Mouse (Mus musculus): ENCODE measurements around the gene Hoxc5.

Hoxc5 gene

GRCm38 (mm10) chr15:102967312-102967510, at the start of gene Hoxc5:
Gene Hoxc5, plus strand, starts transcription at chr15:102967443.
- no peak for DNase-seq (ENCODE audit: low spot score)

DNA sequence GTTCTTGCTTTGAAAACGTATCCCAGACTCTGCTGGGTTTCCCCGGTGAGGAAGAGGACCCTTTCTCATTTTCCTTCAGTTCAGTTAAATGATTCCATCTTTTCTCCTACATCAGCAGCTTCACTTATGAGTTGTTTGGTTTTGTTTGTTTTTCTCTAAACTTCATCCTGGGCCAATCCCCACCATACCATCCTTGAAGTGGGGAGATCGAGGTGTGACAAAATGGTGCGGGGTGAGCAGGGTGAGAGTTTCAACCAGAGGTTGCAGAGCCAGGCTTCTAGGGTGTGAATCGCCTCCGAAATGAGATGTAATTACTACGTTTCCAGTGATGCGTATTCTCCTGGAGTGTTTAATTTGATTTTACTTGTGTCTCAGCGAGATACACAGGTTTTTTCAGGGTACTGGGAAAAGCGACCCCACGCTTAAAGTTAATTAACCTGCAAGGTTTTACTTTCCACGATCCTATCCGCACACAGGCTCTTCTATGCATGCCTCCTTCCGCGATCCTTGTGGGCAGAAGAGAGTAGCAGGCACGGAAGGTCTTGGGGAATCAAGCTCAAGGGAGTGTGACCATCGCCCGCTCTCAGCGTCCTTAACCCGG, 49.2 kb upstream of the Hoxc5 start:
- DNase-seq (ENCODE audit: low spot score), result no peak

GRCm38 (mm10) chr15:102918611-102919265, 48.5 kb upstream of the Hoxc5 start:
- DNase-seq (ENCODE audit: low spot score), result no peak

DNA sequence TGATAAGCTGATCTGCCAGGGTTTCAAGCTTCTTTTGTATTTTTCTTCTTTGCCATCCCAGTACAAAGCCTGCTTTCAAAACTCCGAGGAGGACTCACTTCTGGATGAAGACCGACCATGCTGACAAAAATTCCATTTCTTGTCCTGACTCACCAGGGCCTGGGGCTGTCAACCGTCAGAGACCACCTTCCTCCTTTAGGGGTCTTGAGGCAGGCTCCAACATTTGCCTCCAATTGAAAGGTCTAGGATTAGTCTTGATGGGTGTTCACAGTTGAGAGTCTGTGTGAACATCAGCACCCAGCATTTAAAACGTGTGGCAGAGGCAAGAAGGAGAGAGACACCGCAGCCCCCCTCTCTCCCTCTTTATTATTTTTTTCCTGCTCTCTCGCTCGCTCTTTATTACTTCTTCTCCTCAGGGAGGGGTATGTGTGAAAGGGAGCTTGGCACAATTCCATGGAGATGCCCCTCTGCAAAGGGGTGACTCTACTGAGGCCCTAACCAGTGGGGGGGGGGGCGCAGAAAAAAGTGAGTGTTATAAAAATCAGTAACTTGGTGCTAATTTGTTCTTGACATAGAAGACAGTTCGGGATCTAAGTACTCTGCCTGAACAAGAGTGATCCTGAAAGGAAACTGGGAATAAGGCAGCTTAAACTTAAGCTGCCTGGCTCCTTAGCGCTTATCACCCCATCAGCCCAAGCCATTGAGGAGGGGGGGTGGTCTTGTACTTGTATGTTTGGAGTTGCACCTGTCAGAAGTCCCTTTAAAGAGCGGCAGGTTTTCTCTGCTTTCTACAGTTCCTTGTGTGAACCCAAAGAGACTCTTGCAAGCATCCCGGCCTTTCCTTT, 47.7 kb upstream of the Hoxc5 start:
- DNase-seq (ENCODE audit: low spot score), result no peak

- no peak for DNase-seq (ENCODE audit: low spot score)
Measured at GRCm38 (mm10) chr15:102920619-102921018, 46.6 kb upstream of the Hoxc5 start.

DNA sequence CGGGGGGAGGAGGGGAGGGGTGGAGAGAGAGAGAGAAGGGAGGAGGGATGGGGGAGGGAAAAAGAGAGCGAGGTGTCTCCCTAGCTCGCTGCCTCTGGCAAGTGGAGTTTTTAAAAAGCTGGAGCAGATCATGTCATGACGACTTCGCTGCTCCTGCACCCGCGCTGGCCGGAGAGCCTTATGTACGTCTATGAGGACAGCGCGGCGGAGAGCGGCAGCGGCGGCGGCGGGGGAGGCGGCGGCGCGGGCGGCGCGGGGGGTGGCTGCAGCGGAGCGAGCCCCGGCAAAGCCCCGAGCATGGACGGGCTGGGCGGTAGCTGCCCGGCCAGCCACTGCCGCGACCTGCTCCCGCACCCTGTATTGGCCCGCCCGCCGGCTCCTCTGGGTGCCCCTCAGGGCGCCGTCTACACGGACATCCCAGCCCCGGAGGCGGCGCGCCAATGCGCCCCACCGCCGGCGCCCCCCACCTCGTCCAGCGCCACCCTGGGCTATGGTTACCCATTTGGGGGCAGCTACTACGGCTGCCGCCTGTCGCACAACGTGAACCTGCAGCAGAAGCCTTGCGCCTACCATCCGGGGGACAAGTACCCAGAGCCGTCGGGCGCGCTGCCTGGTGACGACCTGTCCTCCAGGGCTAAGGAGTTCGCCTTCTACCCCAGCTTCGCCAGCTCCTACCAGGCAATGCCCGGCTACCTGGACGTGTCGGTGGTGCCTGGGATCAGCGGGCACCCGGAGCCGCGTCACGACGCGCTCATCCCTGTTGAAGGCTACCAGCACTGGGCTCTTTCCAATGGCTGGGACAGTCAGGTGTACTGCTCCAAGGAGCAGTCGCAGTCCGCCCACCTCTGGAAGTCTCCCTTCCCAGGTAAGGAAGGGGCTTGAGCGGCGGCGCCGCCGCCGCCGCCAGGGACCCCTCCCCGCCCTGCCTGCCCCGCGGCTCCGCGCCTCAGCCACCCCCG, 45.9 kb upstream of the Hoxc5 start, which contains the start of gene Hoxc13:
Gene Hoxc13, plus strand, starts transcription at position 51 of the 959 bp plus-strand sequence.
- DNase-seq (ENCODE audit: low spot score), result no peak

DNA sequence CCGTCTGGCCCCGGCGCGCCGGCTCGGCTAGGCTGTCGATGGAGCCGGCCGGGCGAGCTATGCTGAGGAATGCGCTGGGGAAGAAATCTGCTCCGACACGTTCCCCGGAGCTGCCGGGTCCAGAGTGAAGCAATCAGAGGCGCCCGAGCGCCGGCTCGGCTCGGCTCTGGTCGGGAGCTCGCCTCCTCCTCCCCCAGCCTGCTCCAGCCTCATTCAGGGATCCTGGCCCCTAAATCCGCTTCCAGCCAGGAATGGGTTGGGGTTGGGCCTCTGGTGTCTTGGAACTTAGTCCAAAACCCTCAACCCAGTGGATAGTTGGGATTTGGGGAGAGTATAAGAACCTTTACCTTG, 45.3 kb upstream of the Hoxc5 start:
- no peak for DNase-seq (ENCODE audit: low spot score)

DNA sequence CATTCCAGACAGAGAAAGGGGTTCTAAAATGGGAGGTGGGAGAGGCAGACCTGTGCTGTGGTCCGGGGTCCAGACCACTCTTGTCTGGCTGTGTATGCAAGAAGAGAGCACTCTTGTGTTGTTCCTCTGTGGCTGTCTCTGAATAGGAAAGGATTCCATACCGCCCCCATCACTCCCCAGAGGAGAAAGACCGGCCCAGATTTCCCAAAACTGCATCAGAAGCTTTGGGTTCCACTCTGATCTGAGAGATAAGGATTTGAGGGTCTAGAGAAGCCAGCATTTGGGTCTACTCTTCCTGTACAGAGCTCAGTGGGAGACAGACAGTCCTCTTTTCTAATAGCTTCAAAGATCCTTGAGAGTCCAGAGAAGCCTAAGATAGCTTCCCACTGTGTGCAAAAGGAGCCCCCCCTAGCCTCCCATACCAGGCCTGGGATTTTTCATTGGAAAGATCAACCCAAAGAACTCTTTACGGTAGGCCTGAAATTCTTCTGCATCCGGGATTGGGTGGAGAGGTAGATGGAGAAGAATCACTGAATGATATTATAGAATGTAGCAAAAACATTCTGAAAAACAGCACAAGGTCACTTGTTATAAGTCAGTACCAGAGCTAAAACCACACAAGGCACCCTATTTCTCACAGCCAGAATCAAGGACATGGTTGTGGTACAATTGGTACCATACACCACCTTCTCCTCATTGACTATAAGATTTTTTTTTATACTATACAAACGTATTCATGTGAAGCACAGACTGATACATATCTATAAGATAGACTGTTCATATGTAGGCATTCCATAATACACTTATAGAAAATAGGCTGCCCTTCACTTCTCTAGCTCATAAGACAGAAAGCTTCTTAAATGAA, 44.4 kb upstream of the Hoxc5 start:
- no peak for DNase-seq (ENCODE audit: low spot score)

GRCm38 (mm10) chr15:102927032-102927645, 40.1 kb upstream of the Hoxc5 start:
- no peak for DNase-seq (ENCODE audit: low spot score)

DNA sequence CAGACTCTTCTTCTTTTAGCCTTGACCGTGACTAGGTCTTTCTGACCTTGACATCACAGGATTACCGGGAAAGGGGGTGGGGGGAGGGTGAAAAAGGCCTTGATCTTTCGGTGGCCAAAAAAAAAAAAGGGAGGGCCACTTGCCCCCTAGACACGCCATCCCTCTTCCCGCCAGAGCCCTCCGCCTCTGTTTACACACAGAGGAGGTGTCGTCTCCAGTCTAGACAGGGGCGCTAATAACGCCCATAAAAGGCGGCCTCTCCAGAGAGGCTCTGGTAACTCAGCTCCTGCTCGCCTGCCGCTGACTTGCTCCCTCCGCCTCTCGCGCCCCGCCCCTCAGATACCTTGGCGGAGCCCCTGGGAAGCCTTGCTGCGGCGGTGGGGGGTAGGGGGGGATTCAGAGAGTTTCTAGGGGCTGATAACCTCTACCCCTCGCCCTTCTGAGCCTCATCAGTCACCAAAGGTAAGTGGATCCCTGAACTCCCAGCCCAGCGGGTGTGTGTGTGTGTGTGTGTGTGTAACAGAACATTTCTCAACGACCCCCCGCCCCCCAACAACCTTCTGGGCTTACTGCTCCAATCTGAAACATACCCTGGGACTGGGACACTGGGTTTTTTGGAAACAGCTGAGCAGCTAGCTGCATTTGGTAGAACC, 35.4 kb upstream of the Hoxc5 start:
- no peak for DNase-seq (ENCODE audit: low spot score)

DNA sequence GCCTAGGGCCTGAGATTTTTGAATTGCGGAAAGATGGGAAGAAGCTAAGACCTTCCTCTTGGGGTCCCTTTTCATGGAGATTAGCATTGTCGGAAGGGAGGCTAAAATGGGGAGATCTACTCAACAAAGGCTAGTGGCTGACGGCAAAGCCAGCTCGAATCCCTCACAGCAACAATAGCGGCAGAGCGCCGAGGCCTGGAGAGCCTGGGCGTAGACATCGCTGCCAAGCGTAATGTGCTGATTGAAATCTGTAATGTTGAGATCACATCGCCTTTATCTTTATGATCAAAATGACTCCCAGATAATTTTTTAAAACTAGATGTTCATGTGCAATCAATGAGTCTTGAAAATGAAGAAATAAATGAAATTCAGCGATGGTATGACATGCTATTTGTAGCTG, 32.8 kb upstream of the Hoxc5 start:
- DNase-seq (ENCODE audit: low spot score), result no peak

- no peak for DNase-seq (ENCODE audit: low spot score)
Measured at GRCm38 (mm10) chr15:102934897-102935296, 32.3 kb upstream of the Hoxc5 start.

GRCm38 (mm10) chr15:102936279-102936972, 30.8 kb upstream of the Hoxc5 start, which contains the start of gene Hoxc12:
Gene Hoxc12, plus strand, starts transcription at chr15:102936757.
- no peak for DNase-seq (ENCODE audit: low spot score)

DNA sequence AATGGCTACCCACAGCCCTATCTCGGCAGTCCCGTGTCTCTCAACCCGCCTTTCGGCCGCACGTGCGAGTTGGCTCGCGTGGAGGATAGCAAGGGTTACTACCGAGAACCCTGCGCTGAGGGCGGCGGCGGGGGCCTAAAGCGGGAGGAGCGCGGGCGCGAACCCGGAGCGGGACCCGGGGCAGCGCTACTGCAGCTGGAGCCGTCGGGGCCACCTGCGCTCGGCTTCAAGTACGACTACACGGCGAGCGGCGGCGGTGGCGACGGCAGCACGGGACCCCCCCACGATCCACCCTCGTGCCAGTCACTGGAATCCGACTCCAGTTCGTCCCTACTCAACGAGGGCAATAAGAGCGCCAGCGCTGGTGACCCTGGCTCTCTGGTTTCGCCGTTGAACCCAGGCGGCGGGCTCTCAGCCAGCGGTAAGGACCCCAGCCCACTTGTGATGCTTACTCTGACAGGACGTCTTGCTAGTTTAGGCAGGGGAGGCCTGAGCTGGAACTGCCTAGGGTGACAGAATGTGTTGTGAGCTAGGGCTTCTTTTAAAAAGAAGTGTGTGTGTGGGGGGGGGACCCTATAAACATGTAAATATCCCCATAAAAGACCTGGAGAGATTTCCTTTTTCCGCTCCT, 30.1 kb upstream of the Hoxc5 start:
- no peak for DNase-seq (ENCODE audit: low spot score)

GRCm38 (mm10) chr15:102939256-102940155, 27.7 kb upstream of the Hoxc5 start:
- no peak for DNase-seq (ENCODE audit: low spot score)

GRCm38 (mm10) chr15:102942739-102943467, 24.3 kb upstream of the Hoxc5 start:
- no peak for DNase-seq (ENCODE audit: low spot score)

DNA sequence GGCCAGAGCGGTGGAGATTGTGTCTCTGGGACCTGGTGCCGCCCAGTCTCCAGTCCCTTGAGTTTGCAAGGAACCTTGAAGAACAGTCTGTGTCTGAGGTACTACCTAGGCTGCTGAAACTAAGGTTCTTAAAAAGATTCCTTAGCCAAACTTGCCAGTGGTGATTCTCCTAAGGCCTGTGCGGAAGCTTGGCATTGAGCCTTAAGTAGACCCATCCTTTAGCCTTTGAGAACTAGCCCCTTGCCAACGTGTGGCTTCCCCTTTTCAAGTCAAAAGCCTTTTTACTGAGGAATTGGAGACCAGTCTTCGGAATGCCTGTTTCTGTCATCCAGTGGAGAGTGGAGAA, 23.8 kb upstream of the Hoxc5 start:
- no peak for DNase-seq (ENCODE audit: low spot score)

All from layer of hippocampus, adult 11-12 months (tissue).